Mouse (Mus musculus) stomach, postnatal 0 days (tissue): ENCODE results near the gene Clca3a1. TPM values are rescaled to one million over a fixed set of nuclear protein-coding genes. Genes with fewer than 3 reads are reported as not detected.

ENCODE experiments used
- ATAC-seq: fragments of 200-750 bp; cut with Nextera tagmentation; 2 replicates; pipeline ENCODE4 v1.8.0; 2017; ENCODE audit not compliant: low FRiP score, low TSS enrichment
- DNase-seq: peaks from one replicate; pipeline ENCODE4 v3.0.0-alpha.2; 2016; ENCODE audit warnings: low spot score
- H3K27ac ChIP-seq: fragments of 300-500 bp; sonication (generic); replicated peaks from 2 replicates; pipeline ENCODE4 v1.5.1; 2014; ENCODE audit warnings: mild to moderate bottlenecking, control low read depth
- H3K27me3 ChIP-seq: fragments of 300-500 bp; sonication (generic); 2 replicates; pipeline ENCODE4 v1.6.1; 2014; ENCODE audit warnings: low read length; ENCODE audit not compliant: control insufficient read depth, insufficient read depth
- H3K36me3 ChIP-seq: fragments of 300-500 bp; sonication (generic); 2 replicates; pipeline ENCODE4 v1.6.1; 2014; ENCODE audit warnings: low read length, mixed read lengths; ENCODE audit not compliant: control insufficient read depth, insufficient read depth
- H3K4me1 ChIP-seq: fragments of 300-500 bp; sonication (generic); replicated peaks from 2 replicates; pipeline ENCODE4 v1.6.1; 2014; ENCODE audit warnings: antibody characterized with exemption; ENCODE audit not compliant: control insufficient read depth, insufficient read depth
- H3K4me2 ChIP-seq: fragments of 300-500 bp; sonication (generic); replicated peaks from 2 replicates; pipeline ENCODE4 v1.6.1; 2014; ENCODE audit warnings: low read depth, mild to moderate bottlenecking, control low read depth, moderate library complexity
- H3K4me3 ChIP-seq: fragments of 300-500 bp; sonication (generic); 2 replicates; pipeline ENCODE4 v1.5.1; 2014; ENCODE audit warnings: low read depth, low read length, control low read depth
- H3K9ac ChIP-seq: fragments of 300-500 bp; sonication (generic); 2 replicates; pipeline ENCODE4 v1.6.1; 2014; ENCODE audit warnings: mild to moderate bottlenecking, low read length, control low read depth, mixed read lengths
- H3K9me3 ChIP-seq: fragments of 300-500 bp; sonication (generic); 2 replicates; pipeline ENCODE4 v1.6.1; 2016; ENCODE audit warnings: low read length; ENCODE audit not compliant: control insufficient read depth
- CTCF ChIP-seq: IDR thresholded peaks from 2 replicates; pipeline ENCODE4 v1.5.1; 2016; ENCODE audit warnings: antibody characterized with exemption, low read depth, mild to moderate bottlenecking, moderate library complexity
- EP300 ChIP-seq: optimal IDR thresholded peaks from 2 replicates; pipeline ENCODE3; 2016; ENCODE audit warnings: antibody characterized with exemption
- WGBS: fragments of 180-500 bp; shearing (Covaris S2); extraction: QIAGEN DNeasy Blood & Tissue Kit; methylation state at CpG from one replicate; pipeline ENCODE4 v1.1.7; 2014; 5-methylcytosine and 5-hydroxymethylcytosine counted together
- polyA plus RNA-seq: library from polyadenylated mRNA; unstranded; fragments of >200 nt; fragmentation: Nextera tagmentation; extraction: Ambion mirVana; gene quantifications from 2 replicates; pipeline ENCODE4 v1.2.1, GENCODE M21; 2015

The Clca3a1 gene
- polyA plus RNA-seq, 1 experiment from 2014 or later, result 0.82 TPM

GRCm38 (mm10) chr3:144715901-144716300 lies 44.9 kb downstream of the Clca3a1 start:
- 0 out of 2 replicates have a peak, but pooled peaks cover 4% of the 10 kb centered on the region for H3K36me3 ChIP-seq
- H3K27ac ChIP-seq, result peak overlapping the region; percentile 36; the same call in 1 of the 2 replicates
- 52% methylated on average over 9 of the region's 9 CpGs for WGBS
- no peak overlapping the region for H3K9ac ChIP-seq
- no peak overlapping the region for H3K4me3 ChIP-seq
- H3K9me3 ChIP-seq, result no peaks in the 10 kb centered on the region
- peaks cover 9% of the 10 kb centered on the region; the same call in 1 of the 2 replicates for H3K4me1 ChIP-seq
- H3K4me2 ChIP-seq, result peak overlapping the region; percentile 14; the same call in 1 of the 2 replicates
- no peaks in the 10 kb centered on the region for H3K27me3 ChIP-seq
- ATAC-seq (no peak), DNase-seq (peak; percentile 57)
- TF ChIP-seq CTCF, result no peak
- TF ChIP-seq EP300, result no peak

- 71% methylated on average over 7 of the region's 7 CpGs for WGBS
- peaks cover 7% of the 10 kb centered on the region; the same call in 1 of the 2 replicates for H3K4me1 ChIP-seq
Observed at GRCm38 (mm10) chr3:144715033-144715432, 45.7 kb downstream of the Clca3a1 start.

GRCm38 (mm10) chr3:144714606-144715005 lies 46.2 kb downstream of the Clca3a1 start:
- Histone ChIP-seq H3K4me1 (peaks cover 7% of the 10 kb centered on the region; the same call in 1 of the 2 replicates), H3K4me3 (no peak overlapping the region), H3K36me3 (0 out of 2 replicates have a peak, but pooled peaks cover 4% of the 10 kb centered on the region), H3K27me3 (no peaks in the 10 kb centered on the region), H3K9me3 (no peaks in the 10 kb centered on the region), H3K27ac (no peak overlapping the region), H3K4me2 (no peak overlapping the region), H3K9ac (no peak overlapping the region)
- no peak for ATAC-seq
- 39% methylated on average over 8 of the region's 8 CpGs for WGBS
- no peak for TF ChIP-seq EP300
- TF ChIP-seq CTCF, result no peak
- peak; percentile 45 for DNase-seq

More at GRCm38 (mm10) chr3:144715033-144715432, 45.7 kb downstream of the Clca3a1 start:
- no peak overlapping the region for H3K27ac ChIP-seq
- ATAC-seq (no peak), DNase-seq (no peak)
- H3K36me3 ChIP-seq, result 0 out of 2 replicates have a peak, but pooled peaks cover 4% of the 10 kb centered on the region
- no peaks in the 10 kb centered on the region for H3K27me3 ChIP-seq
- 0 out of 2 replicates have a peak overlapping the region, but pooled peaks have one; percentile 14 for H3K4me2 ChIP-seq
- H3K4me3 ChIP-seq, result no peak overlapping the region
- TF ChIP-seq CTCF (no peak), EP300 (no peak)
- H3K9ac ChIP-seq, result no peak overlapping the region
- no peaks in the 10 kb centered on the region for H3K9me3 ChIP-seq

- no peak overlapping the region for H3K9ac ChIP-seq
- no peak for TF ChIP-seq CTCF
- TF ChIP-seq EP300, result no peak
- no peaks in the 10 kb centered on the region for H3K27me3 ChIP-seq
- H3K27ac ChIP-seq, result peak overlapping the region; percentile 59; the same call in 1 of the 2 replicates
- DNase-seq (no peak), ATAC-seq (no peak)
- no peak overlapping the region for H3K4me3 ChIP-seq
- H3K4me1 ChIP-seq, result peaks cover 7% of the 10 kb centered on the region; the same call in 1 of the 2 replicates
- H3K36me3 ChIP-seq, result 0 out of 2 replicates have a peak, but pooled peaks cover 4% of the 10 kb centered on the region
- no peak overlapping the region for H3K4me2 ChIP-seq
- H3K9me3 ChIP-seq, result no peaks in the 10 kb centered on the region
- WGBS, result 30% methylated on average over 7 of the region's 7 CpGs
Observed at GRCm38 (mm10) chr3:144714126-144714525, 46.7 kb downstream of the Clca3a1 start.

- ATAC-seq (no peak), DNase-seq (no peak)
- H3K36me3 ChIP-seq, result 0 out of 2 replicates have a peak, but pooled peaks cover 4% of the 10 kb centered on the region
- H3K4me2 ChIP-seq, result no peak overlapping the region
- TF ChIP-seq CTCF (no peak), EP300 (no peak)
- no peaks in the 10 kb centered on the region for H3K27me3 ChIP-seq
- 83% methylated on average over 6 of the region's 6 CpGs for WGBS
- peaks cover 7% of the 10 kb centered on the region; the same call in 1 of the 2 replicates for H3K4me1 ChIP-seq
- no peak overlapping the region for H3K9ac ChIP-seq
- no peak overlapping the region for H3K4me3 ChIP-seq
- no peaks in the 10 kb centered on the region for H3K9me3 ChIP-seq
- H3K27ac ChIP-seq, result no peak overlapping the region
Observed at GRCm38 (mm10) chr3:144711607-144712206, 49.1 kb downstream of the Clca3a1 start.

- 65% methylated on average over 5 of the region's 5 CpGs for WGBS
- no peaks in the 10 kb centered on the region for H3K9me3 ChIP-seq
- H3K36me3 ChIP-seq, result 0 out of 2 replicates have a peak, but pooled peaks cover 4% of the 10 kb centered on the region
- no peak overlapping the region for H3K4me3 ChIP-seq
- H3K27ac ChIP-seq, result no peak overlapping the region
- no peaks in the 10 kb centered on the region for H3K27me3 ChIP-seq
- DNase-seq, result no peak
- TF ChIP-seq CTCF (no peak), EP300 (no peak)
- no peak overlapping the region for H3K4me2 ChIP-seq
- no peaks in the 10 kb centered on the region for H3K4me1 ChIP-seq
- no peak for ATAC-seq
- no peak overlapping the region for H3K9ac ChIP-seq
Observed at GRCm38 (mm10) chr3:144708612-144709011, 52.2 kb downstream of the Clca3a1 start.
